Mouse (Mus musculus) kidney, postnatal 0 days (tissue): ENCODE results near the gene Hrc. TPM values are rescaled to one million over a fixed set of nuclear protein-coding genes. Genes with fewer than 3 reads are reported as not detected.

Experiments
- ATAC-seq: fragments of 200-750 bp; cut with Nextera tagmentation; replicated peaks from 2 replicates; pipeline ENCODE4 v1.8.0; 2017; ENCODE audit warnings: low read depth, moderate number of reproducible peaks, moderate TSS enrichment, moderate library complexity; ENCODE audit not compliant: low FRiP score
- DNase-seq: peaks from one replicate; pipeline ENCODE4 v3.0.0-alpha.2; 2016; ENCODE audit warnings: low spot score
- H3K27ac ChIP-seq: fragments of 300-500 bp; sonication (generic); 2 replicates; pipeline ENCODE4 v1.5.1; 2014; ENCODE audit warnings: mild to moderate bottlenecking
- H3K27me3 ChIP-seq: fragments of 300-500 bp; sonication (generic); 2 replicates; pipeline ENCODE4 v1.6.1; 2014; ENCODE audit warnings: low read length, mixed read lengths; ENCODE audit not compliant: insufficient read depth
- H3K36me3 ChIP-seq: fragments of 300-500 bp; sonication (generic); 2 replicates; pipeline ENCODE4 v1.6.1; 2014; ENCODE audit warnings: low read length, mixed read lengths; ENCODE audit not compliant: insufficient read depth
- H3K4me1 ChIP-seq: fragments of 300-500 bp; sonication (generic); replicated peaks from 2 replicates; pipeline ENCODE4 v1.6.1; 2014; ENCODE audit warnings: antibody characterized with exemption, low read length, mixed read lengths; ENCODE audit not compliant: insufficient read depth
- H3K4me2 ChIP-seq: fragments of 300-500 bp; sonication (generic); 2 replicates; pipeline ENCODE4 v1.6.1; 2014; ENCODE audit warnings: mild to moderate bottlenecking, low read length, moderate library complexity, mixed read lengths
- H3K4me3 ChIP-seq: fragments of 300-500 bp; sonication (generic); replicated peaks from 2 replicates; pipeline ENCODE4 v1.5.1; 2014; ENCODE audit warnings: low read depth, low read length
- H3K9ac ChIP-seq: fragments of 300-500 bp; sonication (generic); 2 replicates; pipeline ENCODE4 v1.6.1; 2014; ENCODE audit warnings: low read depth, low read length
- H3K9me3 ChIP-seq: fragments of 300-500 bp; sonication (generic); replicated peaks from 2 replicates; pipeline ENCODE4 v1.6.1; 2016; ENCODE audit warnings: low read length, inconsistent platforms, mixed read lengths
- CTCF ChIP-seq: IDR thresholded peaks from 2 replicates; pipeline ENCODE4 v1.5.1; 2016; ENCODE audit warnings: antibody characterized with exemption, low read depth, mild to moderate bottlenecking, moderate library complexity
- WGBS: fragments of 180-500 bp; shearing (Covaris S2); extraction: QIAGEN DNeasy Blood & Tissue Kit; methylation state at CpG from one replicate; pipeline ENCODE4 v1.1.7; 2014; 5-methylcytosine and 5-hydroxymethylcytosine counted together
- polyA plus RNA-seq: library from polyadenylated mRNA; unstranded; fragments of >200 nt; fragmentation: Nextera tagmentation; extraction: Ambion mirVana; gene quantifications from 2 replicates; pipeline ENCODE4 v1.2.1, GENCODE M21; 2015

Hrc gene
- polyA plus RNA-seq, 1 experiment from 2014 or later = 0.75 TPM

- H3K9ac ChIP-seq = peak overlapping the region; percentile 52
- H3K27ac ChIP-seq = no peak overlapping the region
- peak; percentile 72 for TF ChIP-seq CTCF
- DNase-seq = peak; percentile 98
- ATAC-seq = peak; percentile 75
- peaks cover 16% of the 10 kb centered on the region; the same call in 1 of the 2 replicates for H3K27me3 ChIP-seq
- H3K4me2 ChIP-seq = peak overlapping the region; percentile 97
- H3K36me3 ChIP-seq = no peaks in the 10 kb centered on the region
- WGBS = under 1% methylated on average over 70 of the region's 70 CpGs
- peaks cover 14% of the 10 kb centered on the region for H3K4me1 ChIP-seq
- H3K4me3 ChIP-seq = peak overlapping the region; percentile 49
- H3K9me3 ChIP-seq = no peaks in the 10 kb centered on the region
Observed at GRCm38 (mm10) chr7:45367020-45367880, 32.2 kb downstream of the Hrc start.

- Histone ChIP-seq H3K27ac (no peak overlapping the region), H3K27me3 (0 out of 2 replicates have a peak, but pooled peaks cover 10% of the 10 kb centered on the region), H3K9me3 (no peaks in the 10 kb centered on the region), H3K36me3 (peaks cover 4% of the 10 kb centered on the region; the same call in 1 of the 2 replicates), H3K4me2 (peak overlapping the region; percentile 97), H3K4me3 (no peak overlapping the region), H3K9ac (no peak overlapping the region), H3K4me1 (peaks cover 14% of the 10 kb centered on the region)
- no peak for ATAC-seq
- WGBS = 78% methylated on average over 15 of the region's 15 CpGs
- TF ChIP-seq CTCF = no peak
- DNase-seq = no peak
Observed at GRCm38 (mm10) chr7:45368178-45368577, 33.1 kb downstream of the Hrc start.

DNA sequence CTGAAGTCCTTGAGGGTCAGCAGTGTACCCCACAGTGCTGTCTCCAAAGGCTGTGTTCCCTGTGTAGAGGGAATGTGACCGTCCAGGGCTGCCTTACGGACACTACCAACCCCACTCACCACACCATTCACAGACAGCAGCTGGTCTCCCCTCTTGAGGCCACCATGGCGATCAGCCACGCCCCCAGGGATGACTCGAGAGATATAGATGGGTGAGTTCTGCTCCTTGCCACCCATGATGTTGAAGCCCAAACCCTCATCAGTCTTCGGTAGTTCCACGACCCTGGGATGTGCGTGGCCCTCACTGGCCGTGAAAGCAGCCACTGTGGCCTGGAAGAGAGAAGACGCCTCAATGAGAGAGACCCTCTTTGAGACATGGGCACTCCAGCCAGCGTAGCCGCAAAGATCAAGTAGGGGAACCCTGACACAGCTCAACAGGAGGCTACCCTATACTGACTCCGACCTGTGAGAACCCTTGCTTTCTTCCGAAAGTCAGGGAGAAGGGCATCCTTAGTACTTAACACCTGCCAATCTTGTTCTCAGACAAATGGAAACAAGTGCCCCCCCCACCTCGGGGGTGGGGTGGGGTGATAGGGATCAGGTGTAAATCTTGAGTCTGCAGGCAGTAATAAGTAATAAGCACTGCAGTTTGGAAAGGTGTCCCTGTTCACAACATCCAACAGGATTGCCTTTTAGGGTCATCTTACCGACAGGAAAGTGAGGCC is 34.1 kb downstream of the Hrc start:
- H3K27me3 ChIP-seq = 0 out of 2 replicates have a peak, but pooled peaks cover 10% of the 10 kb centered on the region
- H3K4me2 ChIP-seq = no peak overlapping the region
- H3K4me3 ChIP-seq = no peak overlapping the region
- H3K27ac ChIP-seq = no peak overlapping the region
- H3K9me3 ChIP-seq = no peaks in the 10 kb centered on the region
- DNase-seq (no peak), ATAC-seq (no peak)
- no peak overlapping the region for H3K9ac ChIP-seq
- H3K4me1 ChIP-seq = peaks cover 14% of the 10 kb centered on the region
- WGBS = 71% methylated on average over 16 of the region's 16 CpGs
- no peak for TF ChIP-seq CTCF
- H3K36me3 ChIP-seq = peaks cover 14% of the 10 kb centered on the region; the same call in 1 of the 2 replicates

GRCm38 (mm10) chr7:45369836-45370474 is 34.9 kb downstream of the Hrc start:
- Histone ChIP-seq H3K27me3 (0 out of 2 replicates have a peak, but pooled peaks cover 10% of the 10 kb centered on the region), H3K27ac (no peak overlapping the region), H3K36me3 (peaks cover 15% of the 10 kb centered on the region; the same call in 1 of the 2 replicates), H3K4me1 (peaks cover 14% of the 10 kb centered on the region), H3K4me2 (peak overlapping the region; percentile 82), H3K4me3 (peak overlapping the region; percentile 40), H3K9ac (peak overlapping the region; percentile 51), H3K9me3 (no peaks in the 10 kb centered on the region)
- WGBS = 6% methylated on average over 51 of the region's 52 CpGs
- no peak for TF ChIP-seq CTCF
- ATAC-seq (no peak; the same call in 1 of the 2 replicates), DNase-seq (no peak)

GRCm38 (mm10) chr7:45370475-45371311 is 35.6 kb downstream of the Hrc start, which contains the start of gene Lin7b:
Gene Lin7b (minus strand): TSS chr7:45370583.
- Histone ChIP-seq H3K27ac (no peak within 1 kb of the TSS), H3K4me2 (peak within 1 kb of the TSS; percentile 82), H3K9ac (peak within 1 kb of the TSS; percentile 51), H3K4me3 (peak within 1 kb of the TSS; percentile 40), H3K4me1 (peaks cover 13% of the 10 kb centered on the region), H3K36me3 (peaks cover 18% of the 10 kb centered on the region), H3K9me3 (no peaks in the 10 kb centered on the region), H3K27me3 (0 out of 2 replicates have a peak, but pooled peaks cover 10% of the 10 kb centered on the region)
- 8% methylated on average over 28 of the region's 28 CpGs for WGBS
- TF ChIP-seq CTCF = peak; percentile 34; the same call in 1 of the 2 replicates
- ATAC-seq (peak; percentile 79), DNase-seq (peak; percentile 93)
